Mouse (Mus musculus) left cerebral cortex, postnatal 4 days (tissue): Measurements from ENCODE around the gene Prss27. TPM values are rescaled to one million over a fixed set of nuclear protein-coding genes. Genes with fewer than 3 reads are reported as not detected.
"Not testable (repeated sequence)": the region's sequence is repeated elsewhere in the genome, so short reads cannot be mapped to it uniquely, and the experiment has no call there.

Source experiments
- DNase-seq: peaks from one replicate; pipeline ENCODE4 v3.0.0-alpha.2; 2022
- intact Hi-C: fragments of 180-260 bp; cut with DNase I; formaldehyde crosslinking; loops from one replicate; pipeline ENCODE4 v1.15.1; 2025
- total RNA-seq, 2 experiments: library from RNA; stranded (reverse); gene quantifications; 2 replicates each; pipeline ENCODE4 v1.2.3; 2021

The Prss27 gene
- total RNA-seq, 2 experiments from 2014 or later: not detected

DNA sequence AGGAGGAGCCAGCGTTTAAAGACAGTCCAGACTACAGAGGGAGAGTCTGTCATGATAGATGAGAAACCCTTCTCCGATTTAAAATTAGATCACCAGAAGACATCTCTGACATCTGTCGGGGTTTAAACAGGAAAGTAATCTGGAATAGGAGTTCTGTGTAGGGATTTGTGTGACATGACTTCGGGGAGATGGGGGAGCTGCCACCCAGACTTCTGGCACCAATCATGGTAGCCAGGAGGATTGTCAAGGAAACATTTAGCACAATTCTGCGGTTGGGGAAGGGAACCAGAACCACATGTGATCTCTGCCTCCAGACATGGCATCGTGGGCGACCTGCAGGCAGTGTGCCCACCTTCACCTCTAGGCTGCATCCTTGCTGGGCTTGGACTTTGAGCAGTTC, 8.5 kb upstream of the Prss27 start:
- intact Hi-C loops: no loop called here
- DNase-seq: no peak

DNA sequence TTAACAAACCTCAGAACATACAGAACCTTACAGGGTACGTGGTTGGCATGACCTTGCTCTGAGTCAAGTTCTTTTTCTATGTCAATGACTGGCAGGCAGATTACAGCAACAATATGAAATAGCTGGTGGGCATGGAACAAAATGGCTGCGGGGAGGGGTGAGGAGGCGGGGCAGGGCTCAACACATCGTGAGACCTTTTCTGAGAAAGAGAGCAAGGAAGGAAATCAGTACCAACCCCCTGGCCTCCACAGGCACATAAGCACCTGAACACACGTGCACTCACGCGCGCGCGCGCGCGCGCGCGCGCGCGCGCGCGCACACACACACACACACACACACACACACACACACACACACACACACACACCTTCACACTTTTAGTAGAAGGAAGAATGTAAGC, 7.4 kb upstream of the Prss27 start:
- intact Hi-C loops: no loop called here
- DNase-seq: no peak

DNA sequence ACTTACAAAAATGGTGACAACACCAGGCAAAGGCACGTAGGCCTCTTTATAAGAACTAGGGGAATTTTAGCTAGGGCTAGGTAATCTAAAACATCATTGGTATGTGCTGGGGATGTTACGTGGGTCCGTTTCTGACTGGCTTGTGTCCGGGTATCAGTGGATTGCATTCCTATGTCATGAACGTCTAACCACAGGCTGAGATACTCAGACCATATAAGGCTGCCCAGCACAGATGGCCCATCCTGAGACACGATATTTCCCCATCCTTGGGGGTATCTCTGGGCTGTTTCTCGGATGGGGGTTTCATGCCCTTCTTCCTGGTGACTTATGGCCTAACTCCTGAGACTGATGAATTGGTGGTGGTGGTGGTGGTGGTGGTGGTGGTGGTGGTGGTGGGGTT, 2.9 kb upstream of the Prss27 start:
- intact Hi-C loops: no loop called here
- DNase-seq: no peak

DNA sequence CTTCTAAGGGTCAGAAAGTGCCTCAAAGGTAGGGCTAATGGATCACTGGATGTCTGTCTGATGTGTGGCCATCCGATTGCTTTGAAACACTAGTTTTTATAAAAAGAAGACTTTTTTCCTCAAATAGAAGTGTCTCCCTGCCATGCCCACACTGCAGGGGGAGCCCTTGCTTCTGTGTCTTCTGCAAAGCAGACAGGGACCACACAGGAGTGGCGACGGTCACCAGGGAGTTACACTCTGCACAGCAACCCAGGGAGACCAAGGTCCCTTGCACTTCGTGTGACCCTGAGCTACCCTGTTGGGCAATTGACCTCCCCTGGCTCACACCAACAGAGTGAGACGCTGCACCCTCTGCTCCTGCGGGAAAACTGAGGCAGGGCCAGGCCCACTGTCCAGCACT, 990 bp upstream of the Prss27 start:
- intact Hi-C loops: no loop called here
- DNase-seq: no peak

DNA sequence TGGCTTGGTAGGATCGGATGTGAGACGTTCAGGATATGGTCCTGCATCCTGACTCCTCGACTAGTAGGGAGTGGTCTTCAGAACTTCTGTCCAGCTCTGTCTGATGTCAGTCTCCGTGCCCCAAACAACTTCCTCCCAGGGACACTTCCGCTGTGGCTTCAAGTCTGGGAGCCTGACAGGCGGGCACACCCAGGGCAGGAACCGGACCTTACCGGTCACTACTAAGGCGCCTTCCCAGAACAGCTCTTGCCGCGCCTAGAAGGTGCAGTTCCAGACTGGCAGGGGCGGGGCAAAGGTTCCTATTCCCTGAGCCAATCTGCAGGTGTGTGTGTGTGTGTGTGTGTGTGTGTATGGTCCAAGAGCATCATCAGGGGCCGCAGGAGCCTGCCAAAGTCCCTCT, 584 bp upstream of the Prss27 start:
- intact Hi-C loops: no loop called here
- DNase-seq: no peak

DNA sequence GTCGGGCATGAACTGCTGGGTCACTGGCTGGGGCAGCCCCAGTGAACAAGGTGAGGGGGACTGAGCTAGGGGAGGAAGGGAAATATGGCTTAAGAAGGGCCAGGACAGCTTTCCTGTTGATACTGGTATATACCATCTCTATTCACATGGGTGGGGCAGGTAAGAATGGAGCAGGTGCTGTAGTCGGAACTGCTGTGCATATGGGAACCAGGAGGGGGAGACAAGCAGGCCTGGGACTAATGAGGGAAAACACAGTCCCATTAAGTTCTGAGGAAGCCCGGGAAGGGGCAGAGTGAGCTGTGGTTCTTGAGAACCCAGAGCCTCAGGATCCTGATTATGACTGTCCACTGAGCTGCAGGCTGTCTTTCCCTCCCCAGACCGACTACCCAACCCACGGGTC, 6.5 kb downstream of the Prss27 start:
- intact Hi-C loops: no loop called here

DNA sequence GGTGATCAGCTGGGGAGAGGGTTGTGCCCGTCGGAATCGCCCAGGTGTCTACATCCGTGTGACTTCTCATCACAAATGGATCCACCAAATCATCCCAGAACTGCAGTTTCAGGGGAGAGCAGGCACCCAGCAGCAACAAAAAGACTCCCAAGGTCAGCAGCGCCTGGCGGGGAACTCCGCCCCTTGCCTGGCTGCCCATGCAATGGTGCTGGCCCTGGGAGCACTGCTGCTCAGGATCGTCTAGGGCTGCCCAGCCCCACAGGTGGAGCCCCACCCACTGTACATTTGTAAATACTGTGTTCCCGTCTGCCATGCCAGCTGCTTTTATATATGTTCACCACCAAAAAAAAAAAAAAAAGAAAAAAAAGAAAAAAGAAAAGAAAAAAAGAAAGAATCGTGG, 7.7 kb downstream of the Prss27 start:
- no peak for DNase-seq
- intact Hi-C loops: no loop called here

More for the DNA sequence above, 6.5 kb downstream of the Prss27 start:
- DNase-seq: no peak

DNA sequence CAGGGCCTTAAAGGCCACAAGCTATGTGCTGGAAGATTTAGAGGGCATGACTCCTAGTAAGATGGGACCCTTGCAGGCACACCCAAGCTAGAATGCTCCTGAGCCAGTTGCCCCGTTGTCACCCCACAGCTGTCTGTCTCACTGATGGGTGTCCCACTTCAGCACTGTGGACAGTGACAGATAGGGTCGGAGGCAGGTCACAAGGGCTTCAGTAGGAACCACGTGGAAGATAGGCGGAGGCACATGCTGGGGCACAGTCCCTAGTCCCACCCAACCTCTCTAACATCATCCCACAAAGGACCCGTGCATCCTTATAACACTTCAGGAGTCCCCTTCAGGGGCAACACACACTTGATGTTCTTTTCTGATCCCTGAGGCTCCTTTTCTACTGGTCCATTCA, 8.1 kb downstream of the Prss27 start:
- no peak for DNase-seq
- intact Hi-C loops: no loop called here

DNA sequence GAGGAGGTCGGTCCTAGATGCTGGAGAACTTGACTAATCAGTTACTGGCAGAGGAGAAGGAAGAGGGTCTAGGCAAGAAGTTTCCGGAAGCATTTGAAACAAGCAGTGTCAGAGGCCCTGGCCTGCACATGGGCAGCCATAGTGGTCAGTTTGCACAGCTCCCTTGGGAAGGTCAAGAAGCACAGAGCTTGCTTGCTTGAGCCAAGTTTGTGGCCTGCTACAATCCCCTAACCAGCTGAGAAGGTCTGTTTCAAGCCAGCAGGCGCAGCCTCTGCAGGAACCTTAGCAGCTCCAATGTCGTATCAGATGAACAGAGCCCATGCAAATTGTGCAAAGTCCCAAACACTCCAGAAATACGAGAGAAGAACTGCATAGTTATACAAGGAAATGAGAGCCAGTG, 10.1 kb downstream of the Prss27 start:
- intact Hi-C loops: no loop called here

DNA sequence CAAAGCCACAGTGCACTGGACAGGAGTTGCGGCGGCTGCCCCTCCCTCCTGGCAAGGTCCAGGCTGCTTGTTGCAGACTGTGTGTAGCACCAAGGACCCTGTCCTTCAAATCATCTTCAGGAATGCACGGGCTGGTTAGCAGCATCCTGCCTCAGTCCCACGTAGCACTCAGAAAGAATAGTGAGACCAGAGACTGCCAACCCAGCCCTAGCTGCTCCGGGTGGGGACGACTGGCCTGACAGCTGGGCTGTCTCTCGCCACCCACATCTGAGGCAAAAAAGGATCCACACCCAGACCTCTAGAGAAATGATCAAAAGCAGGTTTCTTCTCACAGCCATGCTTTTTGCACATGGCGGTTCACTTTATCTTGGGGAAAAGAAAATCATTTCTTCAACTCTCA, 11.1 kb downstream of the Prss27 start:
- intact Hi-C loops: no loop called here
- no peak for DNase-seq

More for the DNA sequence above, 10.1 kb downstream of the Prss27 start:
- no peak for DNase-seq

DNA sequence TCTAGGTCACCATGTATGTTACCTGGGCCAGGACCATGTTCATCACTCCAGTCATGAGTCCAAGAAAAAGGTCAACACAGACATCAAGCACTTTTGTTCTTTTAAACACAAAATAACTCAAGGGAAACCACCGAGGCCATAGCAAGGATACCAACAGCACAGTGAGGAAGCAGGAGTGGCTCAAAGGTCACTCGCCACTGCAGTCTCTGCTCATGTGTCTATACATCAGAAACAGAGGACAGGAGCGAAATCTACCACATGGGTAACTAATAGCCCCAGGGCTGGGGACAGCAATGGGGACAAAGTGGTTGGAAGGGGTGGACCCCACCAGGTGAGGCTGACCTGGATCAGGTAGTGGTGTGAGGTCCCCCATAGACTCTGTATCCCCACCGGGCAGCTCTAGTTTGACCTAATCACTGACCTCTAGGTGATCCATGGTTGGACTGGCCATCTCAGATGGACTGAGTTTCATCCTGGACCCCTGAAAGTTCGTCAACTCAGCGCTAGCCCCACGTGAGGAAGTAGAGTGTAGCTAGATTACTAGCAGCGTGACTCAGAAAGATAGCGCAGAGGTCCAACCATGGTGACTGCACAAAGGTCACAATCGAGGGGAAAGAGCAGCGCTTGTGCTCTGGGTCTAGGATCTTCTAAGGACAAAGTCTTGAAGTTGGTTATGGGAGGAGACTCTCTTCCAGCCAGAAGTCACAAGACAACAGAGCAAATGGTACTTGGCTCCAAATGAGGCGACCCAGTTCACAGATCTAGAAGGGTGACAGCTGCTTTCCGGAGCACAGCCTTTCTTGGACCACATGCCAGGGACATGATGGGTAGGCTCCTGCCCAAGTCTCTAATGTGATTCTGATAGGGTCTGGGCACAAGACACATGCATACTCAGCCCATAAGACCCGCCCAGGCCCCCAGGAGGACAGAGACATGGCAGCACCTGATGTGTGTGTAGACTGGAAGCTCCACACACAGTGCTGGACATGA, 19.0 kb downstream of the Prss27 start:
- intact Hi-C loops: no loop called here
- no peak for DNase-seq

DNA sequence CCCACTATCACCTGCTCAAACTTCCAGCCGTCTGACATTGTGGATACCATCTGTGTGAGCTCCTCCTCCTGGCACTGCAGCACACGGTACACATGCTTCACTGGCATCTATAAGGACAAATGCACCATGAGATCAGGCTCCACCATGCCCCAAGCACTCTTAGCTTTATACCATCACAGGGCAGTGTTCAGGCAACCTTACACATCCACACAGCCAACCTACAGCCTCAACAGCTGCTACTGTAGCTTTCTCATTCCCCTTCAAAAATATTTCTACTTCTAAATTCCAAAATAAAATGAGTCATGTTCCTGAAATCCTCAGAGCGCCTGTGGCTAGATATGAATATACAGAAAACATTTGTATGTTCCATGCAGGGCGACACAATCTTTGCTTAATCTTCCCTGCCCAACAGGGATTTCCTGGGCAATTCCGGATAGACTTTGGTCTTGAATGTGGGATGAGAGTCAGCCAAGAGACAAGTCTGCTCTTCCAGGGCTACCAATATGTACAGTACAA, 19.8 kb downstream of the Prss27 start:
- intact Hi-C loops: no loop called here
- DNase-seq: no peak

DNA sequence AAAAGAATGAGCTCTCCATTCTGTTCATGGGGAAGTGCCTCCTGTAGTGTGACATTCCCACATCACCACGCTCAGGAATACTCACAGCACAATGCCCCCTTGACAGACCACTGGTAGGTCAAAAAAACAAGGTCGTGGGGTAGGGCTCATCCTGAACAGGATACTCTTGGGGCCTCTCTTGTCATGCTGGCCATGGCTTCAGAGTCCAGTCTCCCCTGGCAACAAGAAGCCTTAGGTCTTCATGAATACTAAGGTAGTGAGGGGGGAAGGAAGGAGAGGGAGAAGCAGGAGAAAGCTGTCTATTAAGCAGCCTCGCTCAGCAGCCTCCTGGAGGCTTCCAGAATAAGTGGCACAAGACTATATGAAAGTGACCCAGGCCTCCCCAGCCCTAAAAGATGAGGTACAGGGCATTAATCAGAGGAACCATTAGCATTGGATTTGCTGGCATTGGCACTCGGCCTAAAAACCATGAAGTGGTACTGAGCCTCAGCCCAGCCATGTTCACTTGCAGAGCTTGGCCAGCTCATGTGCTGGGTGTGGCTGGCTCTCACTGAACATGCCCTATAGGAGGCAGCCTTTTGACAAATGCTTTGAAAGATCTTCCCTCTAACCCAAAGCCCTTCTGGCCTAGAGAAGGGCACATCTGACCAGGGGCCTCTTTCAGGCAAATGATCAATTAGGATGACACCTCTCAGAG, 24.7 kb downstream of the Prss27 start:
- intact Hi-C loops: no loop called here
- no peak for DNase-seq

DNA sequence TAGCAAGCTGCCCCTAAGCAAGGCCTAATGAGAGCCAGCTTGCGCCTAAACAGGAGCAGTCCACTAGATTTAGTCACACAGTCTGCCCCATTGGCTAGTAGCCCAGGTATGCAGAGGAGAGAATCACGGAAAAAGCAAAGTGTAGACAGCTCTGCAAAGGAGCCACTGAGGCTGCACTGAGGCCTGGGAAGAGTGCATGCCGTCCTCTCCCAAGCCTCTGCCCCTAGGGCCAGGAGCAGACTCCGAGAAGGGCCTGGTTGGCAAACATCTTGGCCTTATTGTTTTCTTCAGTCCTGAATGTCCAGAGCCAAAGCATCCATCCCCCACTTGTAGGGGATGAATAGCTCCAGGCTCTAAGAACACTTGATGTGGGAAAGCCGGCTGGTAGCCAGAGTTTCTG, 30.3 kb downstream of the Prss27 start:
- intact Hi-C loops: no loop called here
- DNase-seq: peak; percentile 19

DNA sequence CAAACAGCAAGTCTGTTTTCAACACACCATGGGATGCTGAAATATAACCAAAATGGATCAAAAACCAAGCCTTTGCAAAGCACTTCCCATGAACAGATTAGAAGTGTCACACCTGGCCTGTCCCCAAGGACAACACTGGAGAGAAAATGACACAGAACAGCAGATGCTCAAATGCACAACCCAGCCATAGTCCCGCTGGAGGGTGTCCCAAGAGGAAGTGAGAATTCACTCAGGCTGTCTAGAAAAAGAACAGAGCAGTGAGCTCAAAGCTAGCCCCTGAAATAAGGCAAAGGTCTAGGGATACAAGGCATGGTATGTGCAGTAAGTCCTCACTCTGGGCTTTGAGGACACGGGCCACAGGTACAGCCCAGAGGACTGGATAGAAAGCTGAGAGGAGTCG, 31.6 kb downstream of the Prss27 start:
- intact Hi-C loops: no loop called here
- DNase-seq: no peak

DNA sequence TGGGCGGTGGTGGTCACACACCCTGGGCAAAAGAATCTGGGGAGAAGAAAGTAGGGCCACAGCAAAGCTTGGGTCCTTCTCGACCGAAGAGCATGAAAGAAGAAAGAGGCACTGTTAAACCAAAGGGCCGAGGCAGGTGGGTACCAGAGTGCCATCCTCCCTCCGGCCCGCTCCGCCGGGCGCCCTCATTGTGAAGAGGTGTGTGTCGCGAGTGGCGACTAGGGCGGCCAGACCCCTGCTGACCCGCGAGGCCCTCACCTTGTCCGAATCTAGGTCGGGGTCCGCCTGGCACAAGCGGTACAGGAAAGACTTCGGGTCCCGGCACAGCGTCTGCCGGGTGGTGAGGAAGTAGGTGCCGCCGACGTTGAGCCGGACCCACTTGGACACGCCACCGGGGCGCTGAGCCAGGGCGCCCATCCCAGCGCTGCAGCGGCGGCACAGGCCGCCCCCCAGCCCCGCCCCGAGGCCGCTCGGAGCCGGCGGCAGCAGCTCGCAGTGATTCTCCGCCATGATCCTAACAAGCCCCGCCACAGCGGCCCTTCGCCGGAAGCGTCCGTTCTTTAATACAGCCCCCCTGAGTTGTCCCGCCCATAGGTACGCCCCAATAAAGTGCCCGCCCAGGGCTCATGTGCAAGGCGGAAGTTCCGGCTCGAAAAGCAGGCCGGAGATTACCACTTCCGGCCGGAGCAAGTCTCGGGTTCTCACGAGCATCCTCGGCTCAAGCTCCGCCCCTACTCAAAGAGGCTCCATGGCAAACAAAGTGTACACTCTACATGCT, 35.2 kb downstream of the Prss27 start, which contains the start of gene Kctd5:
Gene Kctd5 (minus strand): TSS at position 567 of the 778 bp plus-strand sequence.
- intact Hi-C loops: no loop called here
- peak; percentile 95 for DNase-seq

DNA sequence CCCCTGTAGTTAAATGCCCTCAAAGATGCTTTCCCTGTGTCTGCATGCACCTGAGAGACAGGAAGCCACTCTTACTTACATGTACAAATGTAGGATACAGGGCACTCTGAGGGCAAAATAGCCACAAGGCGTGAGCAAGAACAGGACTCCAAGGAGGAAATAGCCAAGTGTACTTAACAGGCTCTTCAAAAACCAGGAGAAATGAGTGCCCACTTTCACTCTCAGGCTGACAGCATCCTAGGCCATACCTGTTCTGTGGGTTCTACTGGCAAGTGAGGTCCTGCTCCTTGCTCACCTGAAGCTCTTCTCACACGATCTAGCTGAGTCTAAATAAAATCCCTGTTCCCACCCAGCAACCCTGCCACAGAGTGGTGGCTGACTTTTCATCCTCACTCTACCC, 39.2 kb downstream of the Prss27 start:
- no peak for DNase-seq
- intact Hi-C loops: no loop called here

DNA sequence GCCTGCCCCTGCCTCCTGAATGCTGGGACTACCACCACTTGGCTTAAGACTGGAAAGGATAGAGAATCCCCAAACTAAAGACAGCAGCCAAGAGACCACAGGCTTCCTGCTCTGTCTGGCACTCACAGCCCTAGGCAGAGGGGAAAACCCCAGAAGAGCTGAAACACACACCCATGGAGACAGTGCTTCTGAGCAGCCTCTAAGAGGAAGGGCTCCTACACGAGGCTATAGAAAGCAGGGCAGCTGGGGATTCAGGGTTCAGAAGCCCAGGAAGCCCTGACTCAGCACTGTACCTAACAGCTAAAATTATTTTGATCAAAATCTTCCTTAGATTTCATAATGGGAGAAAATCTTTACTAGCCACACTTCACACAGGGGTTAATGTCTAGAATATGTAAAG, 46.6 kb downstream of the Prss27 start:
- intact Hi-C loops: no loop called here
- no peak for DNase-seq

DNA sequence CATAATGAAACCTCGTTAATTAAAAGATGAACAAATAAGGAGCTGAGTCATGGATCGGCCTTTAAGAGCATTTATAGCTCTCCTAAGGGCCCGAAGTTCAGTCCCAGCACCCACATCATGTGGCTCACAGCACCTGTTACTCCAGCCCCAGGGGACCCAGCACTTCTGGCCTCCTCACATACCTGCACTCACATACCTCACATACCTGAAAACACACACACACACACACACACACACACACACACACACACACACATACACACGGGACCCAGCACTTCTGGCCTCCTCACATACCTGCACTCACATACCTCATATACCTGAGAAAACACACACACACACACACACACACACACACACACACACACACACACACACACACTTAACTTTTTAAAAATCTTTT, 48.5 kb downstream of the Prss27 start:
- DNase-seq, intact Hi-C loops: not testable (repeated sequence)

DNA sequence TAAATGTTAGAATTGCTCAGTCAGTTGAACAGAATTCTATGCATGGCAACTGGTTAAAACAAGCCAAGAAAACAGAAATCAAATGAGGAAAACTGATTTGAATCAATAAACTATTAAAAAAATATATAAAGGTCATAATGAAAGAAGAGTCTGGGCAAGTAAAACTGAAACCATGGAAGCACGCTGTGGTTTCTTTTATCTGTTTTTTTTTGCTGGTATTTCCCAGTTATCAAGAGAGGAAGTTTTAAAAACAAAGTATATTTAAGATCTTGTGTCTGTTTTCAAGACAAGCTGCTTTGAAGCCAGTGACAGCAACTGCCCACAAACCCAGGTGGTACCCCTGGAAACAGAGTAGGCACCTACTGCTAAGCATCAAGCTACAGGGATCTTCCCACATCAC, 52.6 kb downstream of the Prss27 start:
- intact Hi-C loops: no loop called here
- DNase-seq: no peak
